Mouse (Mus musculus) intestine, embryonic 14.5 days (tissue): ENCODE results near the gene Mcoln2. TPM values are rescaled to one million over a fixed set of nuclear protein-coding genes. Genes with fewer than 3 reads are reported as not detected.

Experiments used
- ATAC-seq: fragments of 200-750 bp; cut with Nextera tagmentation; replicated peaks from 2 replicates; pipeline ENCODE4 v1.8.0; 2017; ENCODE audit warnings: low read depth, moderate number of reproducible peaks, moderate TSS enrichment, moderate library complexity; ENCODE audit not compliant: low FRiP score, low TSS enrichment
- DNase-seq: peaks from one replicate; pipeline ENCODE4 v3.0.0-alpha.2; 2018; ENCODE audit warnings: low spot score
- H3K27ac ChIP-seq: fragments of 300-500 bp; sonication (generic); 2 replicates; pipeline ENCODE4 v1.5.1; 2014; ENCODE audit warnings: low read depth, mild to moderate bottlenecking, control low read depth
- H3K27me3 ChIP-seq: fragments of 300-500 bp; sonication (generic); replicated peaks from 2 replicates; pipeline ENCODE4 v1.6.1; 2014; ENCODE audit warnings: low read length, control low read depth; ENCODE audit not compliant: control insufficient read depth, insufficient read depth
- H3K36me3 ChIP-seq: fragments of 300-500 bp; sonication (generic); 2 replicates; pipeline ENCODE4 v1.6.1; 2014; ENCODE audit warnings: low read length, control low read depth; ENCODE audit not compliant: control insufficient read depth, insufficient read depth
- H3K4me1 ChIP-seq: fragments of 300-500 bp; sonication (generic); replicated peaks from 2 replicates; pipeline ENCODE4 v1.6.1; 2014; ENCODE audit warnings: low read length, control low read depth, mixed read lengths; ENCODE audit not compliant: control insufficient read depth, insufficient read depth
- H3K4me2 ChIP-seq: fragments of 300-500 bp; sonication (generic); 2 replicates; pipeline ENCODE4 v1.6.1; 2014; ENCODE audit warnings: low read length
- H3K4me3 ChIP-seq: fragments of 300-500 bp; sonication (generic); 2 replicates; pipeline ENCODE4 v1.5.1; 2014; ENCODE audit warnings: low read depth, low read length, control low read depth, mixed read lengths
- H3K9ac ChIP-seq: fragments of 300-500 bp; sonication (generic); 2 replicates; pipeline ENCODE4 v1.6.1; 2014; ENCODE audit warnings: mild to moderate bottlenecking, low read length
- H3K9me3 ChIP-seq: fragments of 300-500 bp; sonication (generic); 2 replicates; pipeline ENCODE4 v1.6.1; 2016; ENCODE audit warnings: low read length, control low read depth; ENCODE audit not compliant: control insufficient read depth
- WGBS: fragments of 180-500 bp; shearing (Covaris S2); extraction: QIAGEN DNeasy Blood & Tissue Kit; methylation state at CpG from one replicate; pipeline ENCODE4 v1.1.7; 2014; 5-methylcytosine and 5-hydroxymethylcytosine counted together
- polyA plus RNA-seq: library from polyadenylated mRNA; unstranded; fragments of >200 nt; fragmentation: Nextera tagmentation; extraction: Ambion mirVana; gene quantifications from 2 replicates; pipeline ENCODE4 v1.2.1, GENCODE M21; 2014

Mcoln2 gene
- polyA plus RNA-seq, 1 experiment from 2014 or later = 4.2 TPM

GRCm38 (mm10) chr3:146151755-146152154, 2.1 kb downstream of the Mcoln2 start:
- no peak for ATAC-seq
- 87% methylated on average over 8 of the region's 8 CpGs for WGBS

GRCm38 (mm10) chr3:146152348-146152747, 2.7 kb downstream of the Mcoln2 start:
- no peak for ATAC-seq
- 92% methylated on average over 8 of the region's 8 CpGs for WGBS

More at GRCm38 (mm10) chr3:146151755-146152154, 2.1 kb downstream of the Mcoln2 start:
- DNase-seq = no peak
- H3K9me3 ChIP-seq = no peaks in the 10 kb centered on the region
- no peaks in the 10 kb centered on the region for H3K36me3 ChIP-seq
- H3K4me1 ChIP-seq = peaks cover 4% of the 10 kb centered on the region
- no peak overlapping the region for H3K27ac ChIP-seq
- H3K4me2 ChIP-seq = no peak overlapping the region
- no peak overlapping the region for H3K4me3 ChIP-seq
- peaks cover 2% of the 10 kb centered on the region; the same call in 1 of the 2 replicates for H3K27me3 ChIP-seq
- no peak overlapping the region for H3K9ac ChIP-seq

GRCm38 (mm10) chr3:146152913-146153312, 3.3 kb downstream of the Mcoln2 start:
- DNase-seq (no peak), ATAC-seq (no peak)
- H3K4me3 ChIP-seq = no peak overlapping the region
- peaks cover 2% of the 10 kb centered on the region; the same call in 1 of the 2 replicates for H3K27me3 ChIP-seq
- H3K9me3 ChIP-seq = no peaks in the 10 kb centered on the region
- H3K9ac ChIP-seq = no peak overlapping the region
- no peak overlapping the region for H3K27ac ChIP-seq
- H3K4me1 ChIP-seq = peaks cover 4% of the 10 kb centered on the region
- H3K36me3 ChIP-seq = no peaks in the 10 kb centered on the region
- WGBS = 80% methylated on average over 2 of the region's 2 CpGs
- no peak overlapping the region for H3K4me2 ChIP-seq

More at GRCm38 (mm10) chr3:146152348-146152747, 2.7 kb downstream of the Mcoln2 start:
- Histone ChIP-seq H3K36me3 (no peaks in the 10 kb centered on the region), H3K4me3 (no peak overlapping the region), H3K4me2 (no peak overlapping the region), H3K27me3 (peaks cover 2% of the 10 kb centered on the region; the same call in 1 of the 2 replicates), H3K27ac (no peak overlapping the region), H3K9ac (no peak overlapping the region), H3K4me1 (peaks cover 4% of the 10 kb centered on the region), H3K9me3 (no peaks in the 10 kb centered on the region)
- no peak for DNase-seq

- ATAC-seq (no peak), DNase-seq (no peak)
- Histone ChIP-seq H3K9ac (no peak overlapping the region), H3K9me3 (no peaks in the 10 kb centered on the region), H3K27ac (no peak overlapping the region), H3K27me3 (peaks cover 2% of the 10 kb centered on the region; the same call in 1 of the 2 replicates), H3K36me3 (no peaks in the 10 kb centered on the region), H3K4me3 (no peak overlapping the region), H3K4me2 (0 out of 2 replicates have a peak overlapping the region, but pooled peaks have one; percentile 18), H3K4me1 (peaks cover 4% of the 10 kb centered on the region)
- WGBS = 36% methylated on average over 11 of the region's 12 CpGs
Measured at GRCm38 (mm10) chr3:146153862-146154611, 4.4 kb downstream of the Mcoln2 start.

GRCm38 (mm10) chr3:146155628-146156576, 6.3 kb downstream of the Mcoln2 start:
- H3K27me3 ChIP-seq = no peaks in the 10 kb centered on the region; the same call in 1 of the 2 replicates
- no peak overlapping the region for H3K4me3 ChIP-seq
- 65% methylated on average over 13 of the region's 13 CpGs for WGBS
- no peak overlapping the region for H3K4me2 ChIP-seq
- H3K9ac ChIP-seq = no peak overlapping the region
- H3K4me1 ChIP-seq = no peaks in the 10 kb centered on the region; the same call in 1 of the 2 replicates
- no peaks in the 10 kb centered on the region for H3K9me3 ChIP-seq
- no peaks in the 10 kb centered on the region for H3K36me3 ChIP-seq
- ATAC-seq = no peak
- DNase-seq = no peak
- no peak overlapping the region for H3K27ac ChIP-seq

- no peak overlapping the region for H3K4me2 ChIP-seq
- no peak for ATAC-seq
- H3K27me3 ChIP-seq = no peaks in the 10 kb centered on the region
- no peak overlapping the region for H3K4me3 ChIP-seq
- no peak overlapping the region for H3K27ac ChIP-seq
- H3K9me3 ChIP-seq = no peaks in the 10 kb centered on the region
- no peaks in the 10 kb centered on the region; the same call in 1 of the 2 replicates for H3K4me1 ChIP-seq
- H3K9ac ChIP-seq = no peak overlapping the region
- WGBS = 71% methylated on average over 2 of the region's 2 CpGs
- H3K36me3 ChIP-seq = no peaks in the 10 kb centered on the region
- no peak for DNase-seq
Measured at GRCm38 (mm10) chr3:146156811-146157210, 7.2 kb downstream of the Mcoln2 start.

- ATAC-seq (no peak), DNase-seq (no peak)
- Histone ChIP-seq H3K27me3 (no peaks in the 10 kb centered on the region), H3K9ac (no peak overlapping the region), H3K4me2 (no peak overlapping the region), H3K4me3 (no peak overlapping the region), H3K27ac (no peak overlapping the region), H3K36me3 (no peaks in the 10 kb centered on the region), H3K9me3 (no peaks in the 10 kb centered on the region), H3K4me1 (no peaks in the 10 kb centered on the region; the same call in 1 of the 2 replicates)
- WGBS = 71% methylated on average over 4 of the region's 4 CpGs
Measured at GRCm38 (mm10) chr3:146158039-146158438, 8.4 kb downstream of the Mcoln2 start.

- ATAC-seq = no peak
Measured at GRCm38 (mm10) chr3:146159360-146159759, 9.7 kb downstream of the Mcoln2 start.

More at GRCm38 (mm10) chr3:146159360-146159759, 9.7 kb downstream of the Mcoln2 start:
- no peaks in the 10 kb centered on the region for H3K9me3 ChIP-seq
- no peaks in the 10 kb centered on the region for H3K36me3 ChIP-seq
- no peaks in the 10 kb centered on the region for H3K27me3 ChIP-seq
- no peak overlapping the region for H3K4me3 ChIP-seq
- no peak overlapping the region for H3K9ac ChIP-seq
- H3K4me2 ChIP-seq = no peak overlapping the region
- no peak overlapping the region for H3K27ac ChIP-seq
- 89% methylated on average over 2 of the region's 2 CpGs for WGBS
- DNase-seq = no peak
- no peaks in the 10 kb centered on the region for H3K4me1 ChIP-seq
